Mouse (Mus musculus) cerebellum, postnatal 4 days (tissue): ENCODE data around the gene Tbxas1.

ENCODE experiments used
- DNase-seq, 2 experiments: peaks; one replicate each; pipeline ENCODE4 v3.0.0; 2022; ENCODE audit warnings: low spot score in 2 of 2, mixed read lengths in 1 of 2

Gene Tbxas1

GRCm38 (mm10) chr6:39117584-39118455, 242.6 kb downstream of the Tbxas1 start, which contains the start of gene Parp12:
Gene Parp12, minus strand, starts transcription at chr6:39118349.
- peak; percentile 26 to 51 for DNase-seq

- peak; percentile 35 to 41 for DNase-seq
Measured at GRCm38 (mm10) chr6:39118456-39118881, 243.3 kb downstream of the Tbxas1 start.

GRCm38 (mm10) chr6:39120685-39121084, 245.5 kb downstream of the Tbxas1 start:
- DNase-seq = no peak

GRCm38 (mm10) chr6:39124719-39125118, 249.5 kb downstream of the Tbxas1 start:
- DNase-seq = no peak

GRCm38 (mm10) chr6:39131480-39131879, 256.3 kb downstream of the Tbxas1 start:
- DNase-seq = no peak

- no peak for DNase-seq
Measured at GRCm38 (mm10) chr6:39132556-39132955, 257.4 kb downstream of the Tbxas1 start.
